Mouse (Mus musculus) G1E (cell line): ENCODE measurements around the gene Ptprg.

ENCODE experiments used
- CTCF ChIP-seq: IDR thresholded peaks from 2 replicates; pipeline ENCODE4 v1.5.1; 2012; ENCODE audit warnings: low read depth, low read length, inconsistent platforms, mixed read lengths
- GATA1 ChIP-seq: IDR thresholded peaks from 2 replicates; pipeline ENCODE4 v1.6.1; 2012; ENCODE audit warnings: borderline replicate concordance, low read length, inconsistent platforms, mixed read lengths
- TAL1 ChIP-seq: conservative IDR thresholded peaks from 2 replicates; pipeline ENCODE4 v1.6.1; 2012; ENCODE audit warnings: low read depth, low read length, inconsistent platforms, mixed read lengths

GRCm38 (mm10) chr14:11935281-11935680, 381.9 kb downstream of the Ptprg start:
- TF ChIP-seq GATA1 (no peak), CTCF (no peak), TAL1 (no peak)
